Mouse (Mus musculus) activated CD4-positive, CD25-positive, alpha-beta regulatory T cell, adult 4 months (primary cell): ENCODE results near the gene Cebpb. TPM values are rescaled to one million over a fixed set of nuclear protein-coding genes. Genes with fewer than 3 reads are reported as not detected.
"Not testable (repeated sequence)": the region's sequence is repeated elsewhere in the genome, so short reads cannot be mapped to it uniquely, and the experiment has no call there.

Source experiments
- ATAC-seq: one replicate; pipeline ENCODE4 v1.8.0; 2017
- polyA plus RNA-seq, 2 experiments: library from polyadenylated mRNA; unstranded; fragments of 100-300 nt; shearing (Covaris generic); gene quantifications; one replicate each; pipeline ENCODE4 v1.2.1; 2017

The Cebpb gene
- polyA plus RNA-seq, result 1 to 10 TPM in 1 of 2 experiments, under 1 TPM in 1; 0.32 to 2.6 TPM

- peak; percentile 43 for ATAC-seq
Measured at GRCm38 (mm10) chr2:167688498-167689451, at the start of gene Cebpb. Cebpb (plus strand) TSS chr2:167688915.

DNA sequence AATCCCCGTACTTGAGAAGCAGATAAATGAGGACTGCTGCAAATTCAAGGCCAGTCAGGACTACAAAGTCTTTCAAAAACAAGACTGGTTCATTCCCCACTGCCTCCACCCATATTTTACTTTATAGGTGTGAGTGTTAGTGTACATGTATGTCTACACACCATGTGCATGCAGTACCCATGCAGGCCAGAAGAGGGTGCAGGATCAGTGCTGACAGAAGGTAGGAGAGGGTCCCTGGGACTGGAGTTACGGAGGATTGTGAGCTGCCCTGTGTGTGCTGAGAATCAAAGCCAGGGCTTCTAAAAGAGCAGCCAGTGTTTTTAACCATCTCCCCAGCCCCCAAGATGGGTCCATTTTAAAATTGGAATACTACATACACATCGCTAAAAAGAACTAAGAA is 48.4 kb upstream of the Cebpb start:
- peak; percentile 43 for ATAC-seq

- peak; percentile 62 for ATAC-seq
Measured at GRCm38 (mm10) chr2:167641337-167641736, 47.4 kb upstream of the Cebpb start.

GRCm38 (mm10) chr2:167642164-167642563 is 46.6 kb upstream of the Cebpb start:
- ATAC-seq, result no peak

- ATAC-seq, result not testable (repeated sequence)
Measured at GRCm38 (mm10) chr2:167643356-167644052, 45.2 kb upstream of the Cebpb start.

GRCm38 (mm10) chr2:167646411-167646810 is 42.3 kb upstream of the Cebpb start:
- no peak for ATAC-seq

GRCm38 (mm10) chr2:167649290-167650032 is 39.3 kb upstream of the Cebpb start:
- no peak for ATAC-seq

- ATAC-seq, result no peak
Measured at GRCm38 (mm10) chr2:167651622-167652021, 37.1 kb upstream of the Cebpb start.

DNA sequence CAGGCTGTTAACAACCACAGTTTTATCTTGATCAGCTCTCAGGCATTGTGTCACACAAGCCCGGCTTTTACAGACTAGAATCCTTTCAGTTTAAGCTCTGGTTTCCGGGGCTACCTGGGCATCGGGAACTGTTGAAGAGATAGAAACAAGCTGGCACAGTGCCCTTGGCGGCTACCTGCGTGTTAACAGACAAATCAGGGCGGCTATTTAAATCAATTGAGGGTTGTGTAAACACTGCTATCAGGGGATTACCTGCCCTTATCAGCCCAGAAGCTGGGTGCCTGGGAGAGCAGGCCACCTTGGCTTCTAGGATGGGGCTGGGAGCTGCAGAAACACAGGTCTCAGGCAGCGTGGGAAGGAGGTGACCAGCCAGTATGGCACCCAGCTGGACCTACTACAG is 36.0 kb upstream of the Cebpb start:
- ATAC-seq, result no peak

DNA sequence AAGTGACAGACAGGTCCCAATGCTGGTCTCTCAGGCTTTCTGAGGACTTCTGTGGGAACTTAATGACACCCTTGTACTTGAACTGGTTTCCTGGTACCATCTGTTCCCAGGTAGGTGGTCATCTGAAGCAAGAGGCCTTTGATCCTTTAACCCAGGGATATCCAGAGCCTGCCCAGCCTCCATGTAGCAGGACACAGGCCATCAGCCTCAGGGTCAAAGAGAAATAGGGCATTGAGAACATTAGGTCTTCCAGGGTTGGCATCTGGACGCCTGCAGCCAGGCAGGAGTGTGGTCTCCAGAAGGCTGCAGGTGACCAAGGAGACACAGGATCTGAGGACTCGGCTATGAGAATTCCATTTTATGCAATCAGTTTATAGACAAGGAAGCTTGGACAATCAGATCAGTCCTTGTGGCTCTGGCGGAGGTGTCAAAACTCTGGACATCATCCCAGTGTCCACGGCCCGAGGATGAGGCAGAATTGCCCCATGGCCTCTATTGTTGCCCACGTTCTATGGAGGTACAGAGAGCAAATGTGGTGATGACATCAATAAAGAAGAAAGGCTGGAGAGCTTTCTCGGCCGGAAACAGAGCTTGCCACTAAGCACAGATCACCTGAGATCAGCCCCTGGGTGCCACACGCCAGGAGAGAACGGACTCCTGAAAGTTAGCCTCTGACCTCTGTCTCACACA is 33.7 kb upstream of the Cebpb start:
- ATAC-seq, result no peak

DNA sequence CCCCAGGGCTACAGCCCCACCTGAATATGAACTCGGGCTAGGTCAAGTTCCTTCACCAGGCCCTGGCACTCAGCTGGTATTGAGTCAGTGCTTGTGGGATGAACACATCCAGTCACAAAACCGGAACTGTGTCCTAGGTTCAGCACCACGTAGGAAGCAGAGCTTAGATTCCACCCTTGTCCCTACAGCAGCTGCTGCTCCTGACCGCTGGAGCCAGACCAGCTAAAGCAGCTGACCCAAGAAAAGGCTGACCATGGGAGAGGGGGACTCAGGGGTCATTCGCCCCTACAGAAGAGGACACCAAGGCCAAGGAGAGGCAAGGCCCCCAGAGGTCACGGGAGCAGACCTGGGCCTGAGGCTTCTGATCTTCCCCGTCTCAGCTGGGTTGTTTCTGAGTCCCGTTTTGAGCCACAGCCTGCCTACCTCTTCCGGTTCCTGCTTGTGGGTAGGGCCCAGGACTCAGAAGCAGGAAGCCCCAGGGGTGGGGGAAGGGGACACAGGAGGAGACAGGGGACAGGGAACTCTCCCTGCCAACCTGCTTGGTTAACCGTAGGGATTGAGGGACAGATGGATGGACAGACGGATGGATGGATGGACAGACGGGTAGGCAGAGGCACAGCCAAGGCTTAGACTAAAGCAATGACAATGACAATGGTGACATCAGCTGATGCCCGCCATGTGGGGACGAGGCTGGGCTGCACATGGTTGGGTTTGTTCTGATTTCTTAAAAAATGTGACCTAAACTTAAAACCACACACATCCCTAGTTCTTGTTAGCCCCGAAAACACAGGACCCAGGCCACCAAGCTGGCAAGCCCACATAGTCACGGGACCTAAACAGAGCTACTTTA is 31.9 kb upstream of the Cebpb start:
- ATAC-seq, result peak; percentile 80

- ATAC-seq, result no peak
Measured at GRCm38 (mm10) chr2:167657973-167658372, 30.7 kb upstream of the Cebpb start.

GRCm38 (mm10) chr2:167658712-167659111 is 30.0 kb upstream of the Cebpb start:
- no peak for ATAC-seq

DNA sequence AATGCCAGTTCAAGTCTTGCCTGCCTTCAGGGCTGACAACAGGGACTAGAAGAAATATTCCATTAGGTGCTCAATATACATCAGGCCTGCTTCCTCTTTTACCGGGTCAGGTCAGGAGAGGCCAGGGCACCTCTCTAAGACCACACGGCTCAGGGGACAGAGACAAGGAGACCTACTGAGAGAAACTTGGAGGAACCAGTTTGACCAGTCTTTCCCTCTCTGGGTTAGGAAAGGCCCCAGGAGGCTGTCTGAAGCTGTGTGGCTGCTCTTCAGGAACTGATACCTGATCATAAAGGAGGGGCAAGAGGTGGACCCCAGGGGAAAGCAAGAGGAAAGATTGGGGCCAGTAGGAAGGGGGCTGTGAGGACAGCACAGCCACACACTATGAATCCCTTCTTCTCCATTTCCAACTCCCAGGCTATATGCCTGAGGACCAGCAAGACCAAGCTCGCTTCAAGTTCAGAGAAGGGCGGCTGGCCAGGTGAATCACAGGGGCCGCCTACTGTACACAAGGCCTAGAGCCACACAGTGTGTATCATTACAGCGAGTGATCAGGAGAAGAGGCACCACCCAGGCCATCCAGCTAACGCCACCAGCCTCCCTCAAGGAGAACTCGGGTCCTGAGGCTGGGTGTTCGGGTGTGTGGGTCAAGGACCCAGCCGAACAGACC is 29.4 kb upstream of the Cebpb start:
- ATAC-seq, result no peak

GRCm38 (mm10) chr2:167659847-167660610 is 28.7 kb upstream of the Cebpb start:
- no peak for ATAC-seq

DNA sequence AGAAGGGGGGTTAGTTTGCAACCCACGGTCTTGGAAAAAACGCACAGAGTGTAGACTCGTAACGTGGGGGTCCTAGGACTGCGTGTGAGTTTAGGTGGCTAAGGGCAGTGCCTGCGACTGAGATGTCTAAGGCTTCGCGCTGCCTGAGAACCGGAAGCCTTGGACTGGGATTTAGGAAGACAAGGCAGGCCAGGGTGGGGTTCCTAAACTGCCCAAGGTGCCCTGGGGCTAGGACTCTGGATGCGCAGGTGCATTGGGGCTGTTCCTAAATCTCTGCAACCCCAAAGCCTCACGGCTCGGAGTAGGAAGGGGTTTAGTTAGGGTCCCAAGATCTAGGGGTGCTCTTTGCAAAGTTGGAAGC is 28.1 kb upstream of the Cebpb start:
- no peak for ATAC-seq

DNA sequence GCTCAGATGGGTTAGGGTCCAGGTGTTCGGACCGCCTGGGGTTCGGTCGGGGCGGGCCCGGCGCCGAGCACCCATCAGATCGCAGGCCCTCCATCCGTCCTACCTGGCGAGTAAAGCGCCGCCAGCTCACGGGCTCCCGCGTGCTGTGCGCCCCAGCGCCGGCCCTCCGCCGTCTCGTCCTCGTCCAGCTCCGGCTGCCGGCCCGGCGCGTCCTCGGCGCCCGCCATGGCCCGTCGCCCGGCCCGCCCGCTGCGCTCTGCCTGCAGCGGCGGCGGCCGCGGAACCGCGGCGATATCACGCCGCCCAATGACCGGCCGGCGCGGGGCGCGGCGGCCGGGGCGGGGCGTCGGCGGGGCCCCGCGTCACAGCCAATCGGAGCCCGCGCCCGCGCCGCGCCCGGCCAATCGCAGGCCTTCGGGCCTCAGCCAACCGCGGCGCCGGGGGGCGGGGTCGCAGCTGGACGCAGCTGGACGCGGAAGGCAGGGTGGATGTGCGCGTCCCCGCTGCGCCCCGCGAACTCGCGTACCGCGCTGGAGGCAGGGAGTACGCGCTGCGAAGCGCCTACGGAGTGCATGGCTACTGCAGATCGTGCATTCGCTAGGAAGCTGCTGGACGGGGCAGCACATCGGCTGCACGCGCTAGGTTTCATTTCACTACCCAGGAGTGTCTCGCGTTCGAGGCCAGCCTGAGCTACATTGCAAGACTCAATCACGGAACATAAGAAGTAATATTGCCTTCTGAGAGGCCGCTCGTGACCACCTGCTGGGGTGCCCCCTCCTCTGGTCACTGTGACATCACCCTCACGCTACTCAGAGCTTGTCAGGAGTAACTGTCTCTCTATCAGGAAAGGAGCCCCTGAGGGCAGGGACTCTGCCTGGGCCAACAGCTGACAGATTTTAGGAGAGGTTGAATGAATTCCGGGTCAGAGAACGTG is 27.2 kb upstream of the Cebpb start, which contains the start of gene Gm20431:
Gene Gm20431, minus strand, starts transcription at position 227 of the 934 bp plus-strand sequence.
- ATAC-seq, result peak; percentile 76

GRCm38 (mm10) chr2:167662713-167663112 is 26.0 kb upstream of the Cebpb start:
- no peak for ATAC-seq
